Mouse (Mus musculus): ENCODE results near the gene Sbk2. TPM values are rescaled to one million over a fixed set of nuclear protein-coding genes. Genes with fewer than 3 reads are reported as not detected.

Gene Sbk2
- total RNA-seq, 2 experiments from 2014 or later: 13.0 to 15.9 TPM

DNA sequence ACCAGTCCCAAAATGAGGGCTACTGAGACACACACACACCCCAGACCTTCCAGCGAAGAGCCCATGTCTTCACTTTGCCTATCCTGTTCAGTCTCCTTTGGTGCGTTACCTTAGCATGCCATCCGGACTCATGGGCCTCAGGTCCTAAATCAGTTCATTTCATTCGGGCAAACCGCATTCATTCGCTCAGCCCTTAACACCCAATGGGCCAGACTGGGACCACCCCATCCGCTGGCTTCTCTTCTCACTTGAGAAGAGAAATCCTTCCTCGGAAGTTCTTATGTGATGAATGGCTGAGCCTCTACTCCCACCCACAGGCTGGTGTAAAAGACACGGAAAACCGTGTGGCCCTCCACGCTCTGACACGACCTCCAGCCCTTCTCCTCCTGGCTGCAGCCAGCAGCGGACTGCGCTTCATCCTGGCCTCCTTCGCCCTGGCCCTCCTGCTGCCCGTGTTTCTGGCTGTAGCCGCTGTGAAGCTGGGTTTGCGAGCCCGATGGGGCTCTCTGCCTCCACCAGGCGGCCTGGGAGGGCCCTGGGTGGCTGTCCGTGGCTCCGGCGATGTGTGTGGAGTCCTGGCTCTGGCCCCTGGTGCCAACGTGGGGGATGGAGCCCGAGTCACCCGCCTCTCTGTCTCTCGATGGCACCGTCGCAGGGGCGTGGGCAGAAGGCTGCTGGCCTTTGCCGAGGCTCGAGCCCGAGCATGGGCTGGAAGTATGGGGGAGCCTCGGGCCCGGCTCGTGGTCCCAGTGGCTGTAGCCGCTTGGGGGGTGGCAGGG, 40.4 kb downstream of the Sbk2 start:
- DNase-seq (ENCODE audit: low spot score in 2 of 2): peak; percentile 61 to 77

DNA sequence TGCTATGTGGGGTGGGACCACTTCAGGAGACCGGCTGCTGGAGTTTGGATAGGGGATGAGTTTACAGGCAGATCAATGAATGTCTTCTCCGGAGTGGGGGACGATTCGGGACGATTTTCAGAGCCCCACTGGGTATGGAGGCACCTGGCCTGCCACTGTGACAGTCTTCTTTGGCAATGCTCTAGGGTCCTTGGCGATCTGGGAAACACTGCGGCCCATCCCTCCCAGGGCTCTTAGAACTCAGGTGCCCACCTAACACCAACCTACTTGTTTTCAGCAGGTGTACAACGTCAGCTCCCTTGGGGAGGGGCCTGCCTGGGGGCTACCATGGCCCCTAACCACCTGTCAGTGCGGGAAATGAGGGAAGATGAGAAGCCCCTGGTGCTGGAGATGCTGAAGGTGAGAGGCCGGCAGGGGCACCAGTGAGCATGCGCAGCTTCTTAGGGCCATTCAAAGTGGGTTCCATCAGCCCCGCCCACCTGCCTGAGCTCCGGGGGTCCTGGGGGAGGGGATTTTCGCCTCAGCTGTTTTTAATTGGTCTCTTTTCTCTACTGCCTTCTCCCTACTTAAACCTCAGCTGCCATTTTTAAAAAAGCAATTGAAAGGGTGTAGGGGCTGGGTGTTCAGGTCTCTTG, 41.2 kb downstream of the Sbk2 start:
- DNase-seq (ENCODE audit: low spot score in 2 of 2): no peak

- no peak for DNase-seq (ENCODE audit: low spot score in 2 of 2)
These were observed 41.7 kb downstream of the Sbk2 start for GRCm38 (mm10) chr7:4922508-4922907.

DNA sequence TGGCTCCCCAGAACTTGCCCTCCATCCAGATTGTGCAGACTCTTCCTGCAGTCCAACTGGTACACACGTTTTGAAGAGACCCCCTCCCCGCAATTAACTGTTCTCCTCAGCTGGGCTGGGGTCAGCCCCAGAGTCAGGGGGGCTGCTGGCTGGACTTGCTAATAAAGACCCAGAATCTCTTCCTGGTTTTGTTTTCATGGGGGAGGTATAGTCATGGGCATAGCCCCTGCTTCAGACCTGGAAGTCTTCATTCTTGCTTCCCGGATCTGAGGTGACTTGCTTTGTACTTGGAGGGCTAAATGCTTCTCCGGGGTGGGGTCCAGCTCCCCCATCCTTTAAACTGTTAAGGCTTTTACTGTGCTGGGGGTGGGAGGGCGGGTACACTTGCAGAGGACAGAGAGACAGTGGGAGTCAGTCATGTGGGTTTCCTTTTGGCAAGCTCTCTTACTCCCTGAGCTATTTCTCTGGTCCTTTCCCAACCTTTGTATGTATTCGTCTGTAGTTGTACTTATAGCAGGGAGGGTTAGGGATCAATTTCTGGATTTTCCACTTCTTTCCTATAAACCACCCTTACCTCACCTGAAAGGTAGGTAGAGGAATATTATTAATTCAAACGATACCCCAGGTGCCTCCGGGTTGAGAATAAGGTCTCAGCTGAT, 42.3 kb downstream of the Sbk2 start, which contains the start of gene Nat14:
TSS of gene Nat14 (plus strand) at position 205 of the 659 bp plus-strand sequence.
- DNase-seq (ENCODE audit: low spot score in 2 of 2): no peak

- no peak for DNase-seq (ENCODE audit: low spot score in 2 of 2)
These were observed 43.0 kb downstream of the Sbk2 start for GRCm38 (mm10) chr7:4920976-4921823.

DNA sequence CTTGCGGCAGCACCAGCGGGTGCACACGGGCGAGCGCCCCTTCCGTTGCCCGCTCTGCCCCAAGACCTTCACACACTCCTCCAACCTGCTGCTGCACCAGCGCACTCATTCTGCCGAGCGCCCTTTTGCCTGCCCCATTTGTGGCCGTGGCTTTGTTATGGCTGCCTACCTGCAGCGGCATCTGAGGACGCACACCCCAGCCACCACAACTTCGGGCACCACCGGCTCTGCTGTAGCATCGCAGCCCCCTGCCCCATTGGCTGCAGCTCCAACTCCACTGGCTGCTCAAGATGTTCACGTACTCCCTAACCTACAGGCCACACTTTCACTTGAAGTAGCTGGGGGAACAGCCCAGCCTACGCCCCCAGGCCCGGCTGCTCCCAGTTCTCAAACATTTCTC, 43.7 kb downstream of the Sbk2 start:
- no peak for DNase-seq (ENCODE audit: low spot score in 2 of 2)

GRCm38 (mm10) chr7:4919971-4920370, 44.2 kb downstream of the Sbk2 start:
- DNase-seq (ENCODE audit: low spot score in 2 of 2): no peak

DNA sequence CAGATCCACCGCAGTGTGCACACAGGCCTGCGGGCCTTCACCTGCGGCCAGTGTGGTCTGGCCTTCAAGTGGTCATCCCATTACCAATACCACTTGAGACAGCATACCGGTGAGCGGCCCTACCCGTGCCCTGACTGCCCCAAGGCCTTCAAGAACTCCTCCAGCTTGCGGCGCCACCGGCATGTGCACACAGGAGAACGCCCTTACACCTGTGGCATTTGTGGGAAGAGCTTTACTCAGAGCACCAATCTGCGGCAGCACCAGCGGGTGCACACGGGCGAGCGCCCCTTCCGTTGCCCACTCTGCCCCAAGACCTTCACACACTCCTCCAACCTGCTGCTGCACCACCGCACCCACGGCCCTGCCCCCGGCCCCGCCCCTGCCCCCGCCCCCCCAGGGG, 45.1 kb downstream of the Sbk2 start:
- no peak for DNase-seq (ENCODE audit: low spot score in 2 of 2)

- no peak for DNase-seq (ENCODE audit: low spot score in 2 of 2)
These were observed 45.5 kb downstream of the Sbk2 start for GRCm38 (mm10) chr7:4918681-4919080.

GRCm38 (mm10) chr7:4917494-4917893, 46.7 kb downstream of the Sbk2 start:
- no peak for DNase-seq (ENCODE audit: low spot score in 2 of 2)

DNA sequence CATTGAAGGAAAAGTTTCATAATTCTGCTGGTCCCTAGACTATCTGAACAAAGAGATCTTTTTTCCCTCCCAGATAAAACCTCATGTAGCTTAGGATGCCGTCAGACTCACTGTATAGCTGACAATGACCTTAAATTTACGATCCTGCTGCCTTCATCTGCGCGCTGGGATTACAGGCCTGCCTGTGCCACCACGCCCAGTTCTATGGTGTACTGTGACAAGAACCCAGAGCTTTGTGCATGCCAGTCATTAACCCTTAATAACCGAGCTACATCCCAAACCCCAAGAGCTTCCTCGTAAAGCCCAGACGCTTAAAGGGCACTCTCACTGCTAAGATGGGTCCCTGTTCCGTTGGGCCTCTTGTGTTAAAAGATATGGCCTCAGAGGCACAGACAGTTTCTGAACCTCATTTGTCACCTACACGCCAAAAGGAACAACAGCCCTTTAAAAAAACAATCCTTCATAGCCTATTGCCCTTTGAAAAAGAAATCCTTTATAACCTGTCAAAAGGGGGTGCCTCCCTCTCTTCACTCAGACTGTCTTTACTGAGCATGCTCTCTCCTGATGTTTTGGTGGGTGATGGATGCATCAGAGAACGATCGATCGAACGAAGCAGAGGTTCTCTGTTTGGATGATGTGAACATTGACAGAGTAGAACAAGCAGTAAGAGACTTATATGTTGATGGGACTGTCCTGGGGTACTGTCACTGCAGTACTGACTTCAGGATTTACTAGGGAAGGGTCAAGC, 48.4 kb downstream of the Sbk2 start:
- DNase-seq (ENCODE audit: low spot score in 2 of 2): no peak

GRCm38 (mm10) chr7:4915007-4915665, 49.1 kb downstream of the Sbk2 start, which contains the start of gene Zfp628:
TSS of gene Zfp628 (plus strand) at chr7:4915217.
- DNase-seq (ENCODE audit: low spot score in 2 of 2): peak; percentile 89 to 94

- no peak for DNase-seq (ENCODE audit: low spot score in 2 of 2)
These were observed 52.0 kb downstream of the Sbk2 start for GRCm38 (mm10) chr7:4912248-4912647.

DNA sequence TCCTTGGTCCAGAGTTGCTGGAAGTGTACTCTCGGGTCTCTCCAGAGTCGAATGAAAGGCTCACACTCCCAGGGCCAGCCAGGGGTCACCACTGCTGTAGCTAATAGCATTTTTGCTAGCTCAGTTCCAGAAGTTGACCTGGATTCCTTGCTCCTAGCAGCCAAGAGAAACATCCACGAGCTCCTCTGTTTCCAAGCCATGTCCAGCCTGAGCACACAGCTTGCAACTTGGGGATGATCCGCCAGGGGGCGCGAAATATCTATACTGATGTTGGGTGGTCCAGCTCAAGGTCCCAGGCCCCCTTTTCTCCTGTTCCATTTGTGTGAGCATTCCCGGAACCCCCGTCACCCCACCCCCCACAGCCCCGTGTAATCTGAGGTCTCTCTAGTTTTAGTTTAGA, 52.6 kb downstream of the Sbk2 start:
- DNase-seq (ENCODE audit: low spot score in 2 of 2): peak; percentile 67 to 76

- peak in 1 of 2 experiments; percentile 9 for DNase-seq (ENCODE audit: low spot score in 2 of 2)
These were observed 57.7 kb downstream of the Sbk2 start, which contains the start of gene Gm36210 for GRCm38 (mm10) chr7:4906466-4906950. TSS of gene Gm36210 (minus strand) at chr7:4906516.

- no peak for DNase-seq (ENCODE audit: low spot score in 2 of 2)
These were observed 61.8 kb downstream of the Sbk2 start for GRCm38 (mm10) chr7:4902404-4902803.

- no peak for DNase-seq (ENCODE audit: low spot score in 2 of 2)
These were observed 63.0 kb downstream of the Sbk2 start for GRCm38 (mm10) chr7:4901171-4901570.

- DNase-seq (ENCODE audit: low spot score in 2 of 2): no peak
These were observed 63.7 kb downstream of the Sbk2 start for GRCm38 (mm10) chr7:4900523-4900851.

DNA sequence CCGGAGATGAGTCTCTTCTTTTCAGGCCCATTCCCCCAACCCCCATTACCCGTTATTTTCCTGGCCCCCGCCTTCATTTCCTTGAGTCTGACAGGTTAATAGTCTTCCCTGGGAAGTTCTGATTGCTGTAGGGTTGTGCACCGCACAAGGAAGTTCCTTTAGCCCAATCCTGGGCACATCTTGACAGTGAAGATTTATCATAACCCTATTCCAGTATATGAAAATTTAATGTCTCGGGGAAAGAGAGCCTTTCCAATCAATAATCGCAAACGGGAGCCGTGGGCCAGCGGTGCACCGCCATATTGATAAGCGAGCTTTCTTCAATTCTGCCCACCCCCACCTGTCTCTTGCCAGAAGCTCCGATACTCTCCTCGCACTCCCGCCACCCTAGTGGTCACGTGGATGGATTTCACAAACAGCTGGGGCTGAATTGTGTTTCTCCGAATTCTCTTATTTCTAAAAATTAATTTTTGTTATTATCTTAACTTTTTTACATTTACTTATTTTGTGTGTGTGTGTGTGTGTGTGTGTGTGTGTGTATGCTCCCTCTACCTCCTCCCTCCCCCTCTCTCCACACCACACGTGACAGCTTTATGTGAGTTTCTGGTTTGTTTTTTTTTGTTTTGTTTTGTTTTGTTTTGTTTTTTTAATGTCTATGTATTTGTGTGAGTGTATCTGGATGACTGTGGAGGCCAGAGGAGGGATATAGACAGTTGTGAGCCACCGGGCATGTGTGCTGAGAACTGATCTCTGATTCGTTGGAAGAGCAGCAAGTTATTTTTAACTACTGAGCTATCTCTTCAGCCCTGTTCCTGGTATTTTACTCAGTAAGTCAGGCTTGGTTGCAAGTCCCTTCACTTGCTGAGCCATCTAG, 64.3 kb downstream of the Sbk2 start:
- DNase-seq (ENCODE audit: low spot score in 2 of 2): peak in 1 of 2 experiments; percentile 40

Data from gastrocnemius, postnatal 4 days (tissue).